Mouse (Mus musculus): ENCODE data around the gene Rpap1. TPM values are rescaled to one million over a fixed set of nuclear protein-coding genes. Genes with fewer than 3 reads are reported as not detected.

Rpap1 gene
- polyA plus RNA-seq, 1 experiment from 2014 or later: 3.9 TPM

GRCm38 (mm10) chr2:119800876-119801846 is 13.8 kb upstream of the Rpap1 start:
- H3K27ac ChIP-seq (ENCODE audit: low read depth): no peak overlapping the region
- ATAC-seq: no peak
- no peak for DNase-seq
- no peaks in the 10 kb centered on the region for H3K36me3 ChIP-seq (replicated peaks; ENCODE audit: insufficient read depth, low read length)
- no peaks in the 10 kb centered on the region for H3K9me3 ChIP-seq (ENCODE audit: low read length)
- H3K9ac ChIP-seq (replicated peaks): no peak overlapping the region
- no peak for TF ChIP-seq EP300 (IDR thresholded peaks at IDR 0.05; ENCODE audit: low read depth)
- no peak for TF ChIP-seq CTCF (IDR thresholded peaks at IDR 0.05; ENCODE audit: low read depth)
- no peak overlapping the region for H3K4me3 ChIP-seq (ENCODE audit: low read depth, low read length)
- WGBS (ENCODE audit: insufficient replicate concordance): 62% methylated on average over 15 of the region's 15 CpGs
- no peak overlapping the region for H3K4me2 ChIP-seq (ENCODE audit: low read depth, low read length)
- peaks cover 45% of the 10 kb centered on the region for H3K27me3 ChIP-seq (ENCODE audit: insufficient read depth, low read length)
- peaks cover 9% of the 10 kb centered on the region; the same call in 1 of the 2 replicates for H3K4me1 ChIP-seq (ENCODE audit: insufficient read depth)

- Histone ChIP-seq H3K4me3 (ENCODE audit: low read depth, low read length) (peak overlapping the region; percentile 64), H3K9ac (replicated peaks) (peak overlapping the region; percentile 57), H3K27ac (ENCODE audit: low read depth) (no peak overlapping the region), H3K4me1 (ENCODE audit: insufficient read depth) (peaks cover 9% of the 10 kb centered on the region; the same call in 1 of the 2 replicates), H3K9me3 (ENCODE audit: low read length) (no peaks in the 10 kb centered on the region), H3K27me3 (ENCODE audit: insufficient read depth, low read length) (peaks cover 45% of the 10 kb centered on the region), H3K4me2 (ENCODE audit: low read depth, low read length) (peak overlapping the region; percentile 99), H3K36me3 (replicated peaks; ENCODE audit: insufficient read depth, low read length) (no peaks in the 10 kb centered on the region)
- DNase-seq: no peak
- ATAC-seq: 0 out of 2 replicates have a peak, but pooled peaks have one; percentile 7
- TF ChIP-seq EP300 (IDR thresholded peaks at IDR 0.05; ENCODE audit: low read depth): no peak
- no peak for TF ChIP-seq CTCF (IDR thresholded peaks at IDR 0.05; ENCODE audit: low read depth)
- WGBS (ENCODE audit: insufficient replicate concordance): 5% methylated on average over 22 of the region's 27 CpGs
These were observed 12.7 kb upstream of the Rpap1 start for GRCm38 (mm10) chr2:119799961-119800550.

- peak overlapping the region; percentile 64 for H3K4me3 ChIP-seq (ENCODE audit: low read depth, low read length)
- H3K4me1 ChIP-seq (ENCODE audit: insufficient read depth): peaks cover 9% of the 10 kb centered on the region; the same call in 1 of the 2 replicates
- 2% methylated on average over 36 of the region's 89 CpGs for WGBS (ENCODE audit: insufficient replicate concordance)
- H3K9ac ChIP-seq (replicated peaks): peak overlapping the region; percentile 57
- DNase-seq (peak; percentile 44), ATAC-seq (peak; percentile 64)
- no peaks in the 10 kb centered on the region for H3K9me3 ChIP-seq (ENCODE audit: low read length)
- H3K27me3 ChIP-seq (ENCODE audit: insufficient read depth, low read length): peaks cover 45% of the 10 kb centered on the region
- peak overlapping the region; percentile 99 for H3K4me2 ChIP-seq (ENCODE audit: low read depth, low read length)
- H3K36me3 ChIP-seq (replicated peaks; ENCODE audit: insufficient read depth, low read length): no peaks in the 10 kb centered on the region
- TF ChIP-seq CTCF (IDR thresholded peaks at IDR 0.05; ENCODE audit: low read depth) (no peak), EP300 (IDR thresholded peaks at IDR 0.05; ENCODE audit: low read depth) (no peak)
- no peak overlapping the region for H3K27ac ChIP-seq (ENCODE audit: low read depth)
These were observed 12.0 kb upstream of the Rpap1 start for GRCm38 (mm10) chr2:119799181-119799960.

GRCm38 (mm10) chr2:119798246-119798927 is 11.1 kb upstream of the Rpap1 start:
- Histone ChIP-seq H3K36me3 (replicated peaks; ENCODE audit: insufficient read depth, low read length) (no peaks in the 10 kb centered on the region), H3K27ac (ENCODE audit: low read depth) (no peak overlapping the region), H3K9me3 (ENCODE audit: low read length) (no peaks in the 10 kb centered on the region), H3K4me3 (ENCODE audit: low read depth, low read length) (peak overlapping the region; percentile 64), H3K9ac (replicated peaks) (no peak overlapping the region), H3K4me1 (ENCODE audit: insufficient read depth) (peaks cover 9% of the 10 kb centered on the region; the same call in 1 of the 2 replicates), H3K4me2 (ENCODE audit: low read depth, low read length) (no peak overlapping the region), H3K27me3 (ENCODE audit: insufficient read depth, low read length) (peaks cover 45% of the 10 kb centered on the region)
- 10% methylated on average over 13 of the region's 13 CpGs for WGBS (ENCODE audit: insufficient replicate concordance)
- ATAC-seq (peak; percentile 19; the same call in 1 of the 2 replicates), DNase-seq (peak; percentile 58)
- peak; percentile 69 for TF ChIP-seq CTCF (IDR thresholded peaks at IDR 0.05; ENCODE audit: low read depth)
- TF ChIP-seq EP300 (IDR thresholded peaks at IDR 0.05; ENCODE audit: low read depth): no peak

GRCm38 (mm10) chr2:119797279-119797783 is 10.0 kb upstream of the Rpap1 start, which contains the start of gene Tyro3:
Gene Tyro3, plus strand, starts transcription at chr2:119797733.
- Histone ChIP-seq H3K27me3 (ENCODE audit: insufficient read depth, low read length) (peaks cover 45% of the 10 kb centered on the region), H3K9me3 (ENCODE audit: low read length) (no peaks in the 10 kb centered on the region), H3K36me3 (replicated peaks; ENCODE audit: insufficient read depth, low read length) (no peaks in the 10 kb centered on the region), H3K9ac (replicated peaks) (no peak within 1 kb of the TSS), H3K4me1 (ENCODE audit: insufficient read depth) (peaks cover 9% of the 10 kb centered on the region; the same call in 1 of the 2 replicates), H3K27ac (ENCODE audit: low read depth) (no peak within 1 kb of the TSS), H3K4me3 (ENCODE audit: low read depth, low read length) (no peak within 1 kb of the TSS), H3K4me2 (ENCODE audit: low read depth, low read length) (no peak within 1 kb of the TSS)
- 60% methylated on average over 5 of the region's 5 CpGs for WGBS (ENCODE audit: insufficient replicate concordance)
- DNase-seq: no peak
- TF ChIP-seq CTCF (IDR thresholded peaks at IDR 0.05; ENCODE audit: low read depth) (no peak), EP300 (IDR thresholded peaks at IDR 0.05; ENCODE audit: low read depth) (no peak)
- ATAC-seq: no peak

Measured in liver, postnatal 0 days (tissue).